Mouse (Mus musculus): ENCODE data around the gene Cfdp1. TPM values are rescaled to one million over a fixed set of nuclear protein-coding genes. Genes with fewer than 3 reads are reported as not detected.

Cfdp1 gene
- polyA plus RNA-seq, 1 experiment: 16.9 TPM

DNA sequence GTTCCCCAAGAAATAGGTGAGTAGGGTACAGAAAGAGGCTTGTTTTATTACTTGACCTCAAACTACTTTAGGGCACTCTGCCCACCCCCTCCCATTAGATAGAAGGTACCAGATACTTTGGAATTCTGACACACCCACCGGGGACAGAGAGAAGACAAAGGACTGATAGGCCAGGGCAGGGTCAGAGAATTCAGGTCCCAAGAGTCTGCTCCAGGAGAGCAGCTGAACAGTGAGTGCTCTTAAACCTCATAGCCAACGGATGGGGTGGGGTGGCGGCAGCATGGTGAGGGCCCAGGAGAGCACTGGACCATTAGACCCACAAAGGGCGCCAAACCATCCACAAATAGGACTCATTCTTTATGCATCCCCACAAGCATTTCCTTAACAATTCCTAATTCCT, 88.5 kb downstream of the Cfdp1 start:
- Histone ChIP-seq H3K4me3 (replicated peaks) (no peak overlapping the region), H3K9me3 (no peaks in the 10 kb centered on the region), H3K36me3 (replicated peaks; ENCODE audit: low read length) (peaks cover 49% of the 10 kb centered on the region), H3K4me1 (no peaks in the 10 kb centered on the region), H3K27me3 (replicated peaks) (peaks cover 6% of the 10 kb centered on the region)
- no peak for TF ChIP-seq FLI1 (IDR thresholded peaks at IDR 0.05; ENCODE audit: low read length)
- TF ChIP-seq GATA1 (IDR thresholded peaks at IDR 0.05; ENCODE audit: borderline replicate concordance, low read length): no peak

DNA sequence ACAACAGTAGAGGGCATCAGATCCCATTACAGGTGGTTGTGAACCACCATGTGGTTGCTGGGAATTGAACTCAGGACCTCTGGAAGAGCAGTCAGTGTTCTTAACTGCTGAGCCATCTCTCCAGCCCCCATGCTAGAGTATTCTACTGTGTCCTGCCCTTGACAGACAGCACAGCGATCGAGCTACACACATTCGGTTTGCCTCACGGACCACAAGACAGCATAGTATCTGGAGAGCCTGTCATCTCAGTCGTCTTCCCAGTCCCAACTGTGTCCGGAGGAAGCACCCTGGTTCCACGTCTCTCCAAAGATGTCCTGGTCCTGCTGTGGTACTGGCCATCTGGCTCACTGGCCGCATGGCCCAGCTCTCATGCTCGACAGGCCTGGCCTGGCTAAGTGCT, 89.0 kb downstream of the Cfdp1 start:
- no peak overlapping the region for H3K4me3 ChIP-seq (replicated peaks)
- TF ChIP-seq FLI1 (IDR thresholded peaks at IDR 0.05; ENCODE audit: low read length) (no peak), GATA1 (IDR thresholded peaks at IDR 0.05; ENCODE audit: borderline replicate concordance, low read length) (no peak)
- H3K27me3 ChIP-seq (replicated peaks): peaks cover 9% of the 10 kb centered on the region
- no peaks in the 10 kb centered on the region for H3K4me1 ChIP-seq
- H3K36me3 ChIP-seq (replicated peaks; ENCODE audit: low read length): peaks cover 48% of the 10 kb centered on the region
- H3K9me3 ChIP-seq: no peaks in the 10 kb centered on the region

DNA sequence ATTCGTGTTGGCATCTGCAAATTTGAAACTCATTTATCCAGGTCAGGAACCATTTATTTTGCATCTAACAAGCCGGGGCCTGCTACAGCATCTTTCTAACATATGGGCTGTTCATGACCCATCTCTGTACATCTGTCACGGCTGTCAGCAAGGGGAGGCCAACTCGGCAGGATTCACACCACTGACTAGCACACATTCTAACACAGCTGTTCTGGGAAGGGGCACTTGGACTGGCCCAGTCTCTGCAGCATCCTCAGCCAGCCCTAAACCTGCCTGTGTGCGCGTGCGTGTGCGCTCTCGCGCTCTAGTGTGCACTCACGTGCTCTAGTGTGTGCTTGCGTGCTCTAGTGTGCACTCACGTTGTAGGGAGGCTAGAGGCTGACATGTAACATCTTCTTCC, 93.4 kb downstream of the Cfdp1 start:
- H3K9me3 ChIP-seq: no peaks in the 10 kb centered on the region
- H3K27me3 ChIP-seq (replicated peaks): peaks cover 24% of the 10 kb centered on the region
- TF ChIP-seq GATA1 (IDR thresholded peaks at IDR 0.05; ENCODE audit: borderline replicate concordance, low read length) (no peak), FLI1 (IDR thresholded peaks at IDR 0.05; ENCODE audit: low read length) (no peak)
- no peak overlapping the region for H3K4me3 ChIP-seq (replicated peaks)
- H3K4me1 ChIP-seq: no peaks in the 10 kb centered on the region
- peaks cover 7% of the 10 kb centered on the region for H3K36me3 ChIP-seq (replicated peaks; ENCODE audit: low read length)

DNA sequence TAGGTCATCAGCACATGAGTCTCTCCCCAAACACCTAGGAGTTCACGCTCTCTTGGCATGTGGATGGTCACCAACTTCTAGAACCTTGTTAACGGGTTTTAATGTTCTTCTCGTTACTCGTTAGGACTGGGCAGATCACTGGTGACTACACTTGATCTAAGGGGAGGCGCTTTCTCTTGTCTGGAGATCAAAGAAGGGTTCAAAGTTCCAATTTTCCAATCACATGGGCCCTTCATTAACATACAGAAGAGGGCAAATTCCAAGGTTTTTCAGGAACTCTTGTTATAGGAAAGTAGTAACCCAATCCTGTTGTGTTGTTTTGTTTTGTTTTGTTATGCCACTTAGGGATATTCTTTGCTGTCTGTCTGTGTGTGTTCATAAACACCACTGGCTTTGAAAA, 95.3 kb downstream of the Cfdp1 start:
- Histone ChIP-seq H3K9me3 (no peaks in the 10 kb centered on the region), H3K36me3 (replicated peaks; ENCODE audit: low read length) (no peaks in the 10 kb centered on the region), H3K27me3 (replicated peaks) (peaks cover 38% of the 10 kb centered on the region), H3K4me3 (replicated peaks) (no peak overlapping the region), H3K4me1 (peaks cover 5% of the 10 kb centered on the region; the same call in 1 of the 2 replicates)
- no peak for TF ChIP-seq FLI1 (IDR thresholded peaks at IDR 0.05; ENCODE audit: low read length)
- TF ChIP-seq GATA1 (IDR thresholded peaks at IDR 0.05; ENCODE audit: borderline replicate concordance, low read length): no peak

DNA sequence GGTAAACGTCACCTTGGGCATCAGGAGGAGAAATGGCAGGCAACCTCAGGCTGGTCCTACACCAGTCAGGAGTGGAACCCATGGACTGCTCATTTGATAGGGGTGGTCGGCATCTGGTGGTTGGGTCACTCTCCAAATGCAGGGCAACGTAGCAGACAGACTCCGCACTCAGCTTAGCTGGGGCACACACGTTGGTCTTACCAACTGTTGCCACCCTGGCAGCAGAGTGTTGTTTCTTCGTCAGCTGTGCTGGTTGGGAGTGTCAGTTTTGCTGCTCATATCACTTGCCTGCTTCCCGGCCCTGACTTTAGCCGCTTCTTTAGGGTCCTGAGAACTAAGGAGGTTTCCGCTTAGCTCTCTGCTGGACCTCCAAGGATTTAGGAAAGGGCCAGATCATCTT, 96.5 kb downstream of the Cfdp1 start:
- H3K9me3 ChIP-seq: no peaks in the 10 kb centered on the region
- no peak overlapping the region for H3K4me3 ChIP-seq (replicated peaks)
- H3K4me1 ChIP-seq: peaks cover 5% of the 10 kb centered on the region; the same call in 1 of the 2 replicates
- no peak for TF ChIP-seq FLI1 (IDR thresholded peaks at IDR 0.05; ENCODE audit: low read length)
- no peak for TF ChIP-seq GATA1 (IDR thresholded peaks at IDR 0.05; ENCODE audit: borderline replicate concordance, low read length)
- peaks cover 43% of the 10 kb centered on the region for H3K27me3 ChIP-seq (replicated peaks)
- no peaks in the 10 kb centered on the region for H3K36me3 ChIP-seq (replicated peaks; ENCODE audit: low read length)

DNA sequence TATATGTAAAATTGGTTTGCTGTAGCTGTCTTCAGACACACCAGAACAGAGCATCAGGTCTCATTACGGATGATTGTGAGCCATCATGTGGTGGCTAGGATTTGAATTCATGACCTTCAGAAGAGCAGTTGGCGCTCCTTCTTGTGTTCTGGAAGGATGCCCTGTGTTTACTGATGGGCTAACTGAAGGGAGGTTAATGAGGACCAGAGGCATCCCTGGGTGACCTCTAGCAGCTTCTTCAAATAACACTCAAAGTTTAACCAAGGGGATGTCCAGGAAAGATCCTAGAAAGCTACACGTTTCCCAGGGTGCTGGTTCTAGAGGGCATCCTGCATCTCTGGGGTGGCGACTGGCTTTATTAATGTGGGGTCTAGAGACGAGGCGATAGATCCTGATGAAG, 99.4 kb downstream of the Cfdp1 start:
- H3K4me1 ChIP-seq: peaks cover 5% of the 10 kb centered on the region; the same call in 1 of the 2 replicates
- no peak overlapping the region for H3K4me3 ChIP-seq (replicated peaks)
- H3K9me3 ChIP-seq: peaks cover 5% of the 10 kb centered on the region
- H3K36me3 ChIP-seq (replicated peaks; ENCODE audit: low read length): no peaks in the 10 kb centered on the region
- peaks cover 44% of the 10 kb centered on the region for H3K27me3 ChIP-seq (replicated peaks)
- no peak for TF ChIP-seq GATA1 (IDR thresholded peaks at IDR 0.05; ENCODE audit: borderline replicate concordance, low read length)
- TF ChIP-seq FLI1 (IDR thresholded peaks at IDR 0.05; ENCODE audit: low read length): no peak

DNA sequence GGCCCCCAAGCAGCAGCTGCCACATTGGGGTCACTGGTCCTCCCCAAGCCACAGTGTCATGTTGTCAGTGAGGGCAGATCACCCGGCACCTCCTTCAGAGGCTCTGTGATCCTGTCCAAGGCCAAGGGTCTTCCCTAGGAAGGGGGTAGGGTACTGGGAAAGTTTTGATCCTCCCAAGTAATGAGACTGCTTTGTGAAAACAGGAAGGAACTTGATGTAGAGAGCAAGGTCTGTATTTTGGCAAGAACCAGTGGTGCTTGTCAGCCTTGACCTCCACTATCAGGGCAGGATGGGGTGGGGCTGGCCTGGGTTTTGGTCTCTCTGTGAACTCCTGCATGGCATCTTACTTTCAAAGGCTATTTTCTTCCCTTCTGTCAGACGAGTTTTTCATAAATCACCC, 100.0 kb downstream of the Cfdp1 start:
- peaks cover 5% of the 10 kb centered on the region for H3K9me3 ChIP-seq
- peaks cover 46% of the 10 kb centered on the region for H3K27me3 ChIP-seq (replicated peaks)
- TF ChIP-seq FLI1 (IDR thresholded peaks at IDR 0.05; ENCODE audit: low read length) (no peak), GATA1 (IDR thresholded peaks at IDR 0.05; ENCODE audit: borderline replicate concordance, low read length) (no peak)
- peaks cover 5% of the 10 kb centered on the region; the same call in 1 of the 2 replicates for H3K4me1 ChIP-seq
- H3K36me3 ChIP-seq (replicated peaks; ENCODE audit: low read length): no peaks in the 10 kb centered on the region
- no peak overlapping the region for H3K4me3 ChIP-seq (replicated peaks)

DNA sequence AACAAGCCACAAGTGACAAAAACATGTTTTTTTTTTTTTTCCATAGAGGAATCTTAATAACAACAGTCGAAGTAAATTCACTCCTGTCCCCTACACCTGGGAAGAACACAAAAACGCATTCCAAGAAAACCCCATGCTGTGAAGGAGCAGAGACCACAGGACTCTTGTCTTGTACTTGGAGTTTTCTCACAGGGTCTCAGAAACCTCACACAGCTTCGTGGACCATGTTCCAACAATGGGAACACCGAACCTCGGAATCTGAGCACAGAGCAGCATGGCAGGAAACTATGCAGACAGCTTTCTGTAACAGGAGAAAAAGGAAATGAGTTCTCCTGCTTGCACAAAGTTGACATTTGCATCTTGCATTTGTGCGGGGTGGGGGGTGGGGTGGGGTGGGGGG, 105.3 kb downstream of the Cfdp1 start:
- H3K9me3 ChIP-seq: peaks cover 5% of the 10 kb centered on the region
- peaks cover 62% of the 10 kb centered on the region for H3K27me3 ChIP-seq (replicated peaks)
- no peak overlapping the region for H3K4me3 ChIP-seq (replicated peaks)
- H3K36me3 ChIP-seq (replicated peaks; ENCODE audit: low read length): no peaks in the 10 kb centered on the region
- peaks cover 28% of the 10 kb centered on the region for H3K4me1 ChIP-seq
- TF ChIP-seq FLI1 (IDR thresholded peaks at IDR 0.05; ENCODE audit: low read length) (no peak), GATA1 (IDR thresholded peaks at IDR 0.05; ENCODE audit: borderline replicate concordance, low read length) (no peak)

DNA sequence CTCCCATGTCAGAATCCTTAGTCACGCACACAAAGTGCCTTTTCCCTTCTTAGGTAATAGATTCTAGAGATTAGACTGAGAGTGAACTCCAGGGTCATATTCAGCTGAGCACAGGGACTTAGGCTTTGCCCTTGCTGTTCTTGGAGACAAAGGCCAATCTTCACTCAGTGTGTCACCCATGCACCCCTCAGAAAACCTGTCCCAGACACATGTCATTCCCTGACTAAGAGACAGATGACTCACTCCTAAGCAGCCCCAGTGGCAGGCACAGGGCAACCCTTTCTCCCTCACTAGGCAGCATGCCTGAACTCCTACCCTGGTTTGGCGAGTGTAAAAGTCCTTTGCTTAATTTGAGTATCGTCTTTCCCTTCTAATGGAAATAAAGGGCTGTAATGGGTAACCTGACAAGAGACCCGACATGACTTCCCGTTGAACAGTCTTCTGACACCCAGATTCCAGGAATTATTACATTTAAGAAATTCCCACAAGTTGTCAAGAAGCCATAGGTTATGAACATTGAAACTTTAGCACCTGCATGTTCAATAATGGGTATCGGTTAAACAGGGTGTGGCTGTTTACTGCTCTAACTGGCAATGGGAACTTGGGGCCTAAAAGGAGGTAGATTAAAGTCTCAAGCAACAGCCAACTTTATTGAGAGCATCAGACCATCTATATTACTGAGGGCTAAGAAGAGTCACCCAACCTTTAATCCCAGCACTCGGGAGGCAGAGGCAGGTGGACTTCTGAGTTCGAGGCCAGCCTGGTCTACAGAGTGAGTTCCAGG, 106.0 kb downstream of the Cfdp1 start:
- peaks cover 35% of the 10 kb centered on the region for H3K4me1 ChIP-seq
- H3K9me3 ChIP-seq: peaks cover 5% of the 10 kb centered on the region
- peaks cover 64% of the 10 kb centered on the region for H3K27me3 ChIP-seq (replicated peaks)
- no peaks in the 10 kb centered on the region for H3K36me3 ChIP-seq (replicated peaks; ENCODE audit: low read length)
- H3K4me3 ChIP-seq (replicated peaks): no peak overlapping the region
- TF ChIP-seq FLI1 (IDR thresholded peaks at IDR 0.05; ENCODE audit: low read length) (no peak), GATA1 (IDR thresholded peaks at IDR 0.05; ENCODE audit: borderline replicate concordance, low read length) (no peak)

DNA sequence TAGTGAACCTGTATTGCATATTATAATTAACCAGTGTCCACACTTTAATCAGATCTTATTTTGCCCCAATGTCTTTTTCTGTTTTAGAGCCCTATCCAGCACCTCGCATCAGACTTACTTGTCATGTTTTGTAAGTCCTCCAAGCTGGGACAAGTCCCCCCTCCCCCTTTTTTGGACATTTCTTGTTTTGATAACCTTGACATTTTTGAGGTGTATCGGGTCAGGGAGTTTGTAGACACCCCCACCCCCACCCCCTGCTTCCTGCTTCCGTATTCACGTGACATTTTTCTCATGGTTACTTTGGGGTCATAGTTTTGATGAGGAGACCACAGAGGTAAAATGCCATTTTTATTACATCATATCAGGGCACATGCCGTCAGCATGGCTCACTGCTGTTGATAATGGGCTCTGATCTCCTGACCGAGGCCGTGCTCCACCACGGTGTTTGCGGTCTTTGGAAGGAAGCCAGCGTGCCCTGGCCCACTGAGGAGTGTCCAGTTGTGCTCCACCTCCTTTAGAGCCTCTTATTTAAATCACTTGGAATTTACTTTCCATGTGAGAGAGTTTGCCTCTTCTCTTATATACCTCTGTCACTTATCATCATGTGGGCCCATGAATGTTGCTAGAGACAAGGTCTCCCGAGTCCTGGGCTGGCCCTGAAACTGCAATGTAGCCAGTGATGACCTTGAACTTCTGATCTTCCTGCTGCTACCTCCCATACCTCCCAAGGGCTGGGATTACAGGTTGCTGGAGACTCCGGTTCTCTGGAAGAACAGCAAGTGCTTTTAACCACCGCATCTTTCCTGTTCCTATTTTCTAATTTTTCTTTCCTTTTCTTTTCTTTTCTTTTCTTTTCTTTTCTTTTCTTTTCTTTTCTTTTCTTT, 107.3 kb downstream of the Cfdp1 start:
- TF ChIP-seq GATA1 (IDR thresholded peaks at IDR 0.05; ENCODE audit: borderline replicate concordance, low read length) (no peak), FLI1 (IDR thresholded peaks at IDR 0.05; ENCODE audit: low read length) (no peak)
- Histone ChIP-seq H3K9me3 (no peaks in the 10 kb centered on the region), H3K36me3 (replicated peaks; ENCODE audit: low read length) (no peaks in the 10 kb centered on the region), H3K4me3 (replicated peaks) (no peak overlapping the region), H3K27me3 (replicated peaks) (peaks cover 71% of the 10 kb centered on the region), H3K4me1 (peaks cover 40% of the 10 kb centered on the region)

Data from megakaryocyte, embryonic 14.5 days (primary cell).